Mouse (Mus musculus) heart, embryonic 11.5 days (tissue): Measurements from ENCODE around the gene Cpb1. TPM values are rescaled to one million over a fixed set of nuclear protein-coding genes. Genes with fewer than 3 reads are reported as not detected.

ENCODE experiments used
- ATAC-seq: fragments of 200-750 bp; cut with Nextera tagmentation; replicated peaks from 2 replicates; pipeline ENCODE4 v1.8.0; 2017; ENCODE audit warnings: moderate library complexity; ENCODE audit not compliant: insufficient number of reproducible peaks, low FRiP score, low TSS enrichment
- H3K27ac ChIP-seq: fragments of 300-500 bp; sonication (generic); 2 replicates; pipeline ENCODE4 v1.5.1; 2014; ENCODE audit warnings: mild to moderate bottlenecking, low read depth, low read length
- H3K27me3 ChIP-seq: fragments of 300-500 bp; sonication (generic); 2 replicates; pipeline ENCODE4 v1.6.1; 2014; ENCODE audit warnings: mild to moderate bottlenecking, low read length, mixed read lengths; ENCODE audit not compliant: control insufficient read depth, insufficient read depth
- H3K36me3 ChIP-seq: fragments of 300-500 bp; sonication (generic); 2 replicates; pipeline ENCODE4 v1.6.1; 2014; ENCODE audit warnings: mild to moderate bottlenecking, low read length, moderate library complexity, mixed read lengths; ENCODE audit not compliant: control insufficient read depth, insufficient read depth
- H3K4me1 ChIP-seq: fragments of 300-500 bp; sonication (generic); 2 replicates; pipeline ENCODE4 v1.6.1; 2014; ENCODE audit warnings: low read length; ENCODE audit not compliant: control insufficient read depth, insufficient read depth
- H3K4me2 ChIP-seq: fragments of 300-500 bp; sonication (generic); 2 replicates; pipeline ENCODE4 v1.6.1; 2014; ENCODE audit warnings: mild to moderate bottlenecking, moderate library complexity
- H3K4me3 ChIP-seq: fragments of 300-500 bp; sonication (generic); 2 replicates; pipeline ENCODE4 v1.5.1; 2014; ENCODE audit warnings: low read depth, low read length
- H3K9ac ChIP-seq: fragments of 300-500 bp; sonication (generic); 2 replicates; pipeline ENCODE4 v1.6.1; 2014; ENCODE audit warnings: mild to moderate bottlenecking, low read depth, low read length, moderate library complexity
- H3K9me3 ChIP-seq: fragments of 300-500 bp; sonication (generic); replicated peaks from 2 replicates; pipeline ENCODE4 v1.6.1; 2016; ENCODE audit warnings: low read length; ENCODE audit not compliant: control insufficient read depth
- WGBS: fragments of 180-500 bp; shearing (Covaris S2); extraction: QIAGEN DNeasy Blood & Tissue Kit; methylation state at CpG from one replicate; pipeline ENCODE4 v1.1.7; 2014; ENCODE audit not compliant: insufficient replicate concordance; 5-methylcytosine and 5-hydroxymethylcytosine counted together
- polyA plus RNA-seq: library from polyadenylated mRNA; unstranded; fragments of >200 nt; fragmentation: Nextera tagmentation; extraction: Ambion mirVana; gene quantifications from 2 replicates; pipeline ENCODE4 v1.2.1, GENCODE M21; 2014

Gene Cpb1
- polyA plus RNA-seq, 1 experiment from 2014 or later = not detected

DNA sequence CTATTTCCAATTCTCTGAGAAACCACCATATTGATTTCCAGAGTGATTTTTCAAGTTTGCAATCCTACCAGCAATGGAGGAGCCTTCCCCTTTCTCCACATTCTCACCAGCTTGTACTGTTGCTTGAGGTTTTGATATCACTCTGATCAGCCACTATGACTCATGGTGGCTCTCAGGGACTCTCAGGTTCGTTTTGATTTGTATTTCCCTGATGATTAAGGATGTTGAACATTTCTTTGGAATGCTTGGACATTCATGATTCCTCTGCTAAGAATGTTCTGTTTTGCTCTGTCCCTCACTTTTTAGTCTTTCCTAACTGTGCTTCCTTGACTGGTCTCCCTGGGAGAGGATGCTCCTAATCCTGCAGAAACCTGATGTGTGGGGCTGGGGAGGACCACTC is 6.3 kb upstream of the Cpb1 start:
- H3K4me1 ChIP-seq = no peaks in the 10 kb centered on the region
- no peak overlapping the region for H3K4me2 ChIP-seq
- H3K4me3 ChIP-seq = no peak overlapping the region
- no peaks in the 10 kb centered on the region for H3K36me3 ChIP-seq
- no peaks in the 10 kb centered on the region for H3K27me3 ChIP-seq
- no peak for ATAC-seq
- 41% methylated on average over 1 of the region's 1 CpGs for WGBS
- H3K9ac ChIP-seq = no peak overlapping the region
- H3K9me3 ChIP-seq = no peaks in the 10 kb centered on the region
- H3K27ac ChIP-seq = no peak overlapping the region

DNA sequence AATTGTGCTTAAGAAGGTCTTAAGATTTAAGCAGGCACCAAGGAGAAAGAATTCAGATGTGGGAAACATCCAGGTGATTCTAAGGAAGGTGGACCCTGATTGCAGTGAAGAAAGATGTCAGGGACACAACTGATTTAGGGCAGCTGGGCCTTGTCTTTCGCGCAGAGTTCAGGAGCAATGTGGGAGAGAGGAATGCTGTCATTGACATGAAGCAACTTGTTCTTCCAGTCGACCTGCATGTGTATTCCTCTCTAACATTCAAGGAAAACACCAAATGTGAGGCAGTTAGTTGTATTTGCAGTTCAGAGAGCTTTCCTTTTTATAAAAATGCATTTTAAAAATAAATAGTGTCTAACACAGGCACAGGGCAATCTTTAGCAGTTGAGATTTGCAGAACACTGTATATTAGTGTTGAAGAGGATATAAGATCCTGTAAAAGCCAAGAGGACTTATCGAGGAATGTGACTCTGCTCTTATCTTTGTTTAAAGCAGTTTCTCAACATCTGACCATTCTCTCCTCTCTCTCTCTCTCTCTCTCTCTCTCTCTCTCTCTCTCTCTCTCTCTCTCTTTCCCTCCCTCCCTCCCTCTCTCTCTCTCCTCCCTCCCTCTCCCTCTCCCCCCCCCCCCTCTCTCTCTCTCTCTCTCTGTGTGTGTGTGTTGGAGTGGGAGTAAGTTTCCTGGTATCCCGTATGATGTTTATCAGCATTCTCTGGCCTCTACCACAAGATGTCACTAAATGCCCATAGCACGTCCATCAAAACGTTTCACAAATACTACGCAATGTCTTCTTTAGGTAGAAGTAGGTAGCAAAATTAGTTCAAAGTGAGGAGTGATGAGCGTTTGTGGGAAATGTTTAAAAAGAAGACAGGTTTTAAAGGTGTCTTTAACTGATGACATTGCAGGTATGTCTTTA is 20.7 kb downstream of the Cpb1 start:
- Histone ChIP-seq H3K27ac (no peak overlapping the region), H3K4me1 (0 out of 2 replicates have a peak, but pooled peaks cover 2% of the 10 kb centered on the region), H3K9ac (no peak overlapping the region), H3K9me3 (no peaks in the 10 kb centered on the region), H3K36me3 (no peaks in the 10 kb centered on the region), H3K4me3 (no peak overlapping the region), H3K4me2 (no peak overlapping the region), H3K27me3 (no peaks in the 10 kb centered on the region)
- WGBS = 24% methylated on average over 9 of the region's 9 CpGs
- no peak for ATAC-seq

DNA sequence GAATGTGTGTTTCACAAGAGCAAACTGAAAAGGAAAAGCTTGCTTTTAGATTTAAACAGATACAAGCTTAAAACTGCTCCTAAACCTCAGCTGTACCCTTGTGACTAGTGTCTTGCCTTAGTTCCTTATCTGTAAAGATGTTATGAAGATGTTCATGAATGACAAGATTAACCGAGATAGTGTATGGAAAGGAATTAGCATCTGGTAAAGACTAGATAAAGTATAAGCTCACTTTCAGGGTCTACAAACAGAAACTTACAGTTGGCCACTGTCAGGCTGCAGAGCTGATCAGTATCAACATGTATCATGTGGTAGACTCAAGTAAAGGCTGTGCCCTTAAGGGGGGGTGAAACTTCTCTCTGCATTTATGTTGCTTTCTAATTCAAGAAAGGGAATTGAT is 31.6 kb downstream of the Cpb1 start:
- no peak overlapping the region for H3K9ac ChIP-seq
- no peak for ATAC-seq
- H3K4me3 ChIP-seq = no peak overlapping the region
- 79% methylated on average over 1 of the region's 1 CpGs for WGBS
- H3K4me2 ChIP-seq = no peak overlapping the region
- no peaks in the 10 kb centered on the region for H3K4me1 ChIP-seq
- H3K36me3 ChIP-seq = no peaks in the 10 kb centered on the region
- H3K27me3 ChIP-seq = no peaks in the 10 kb centered on the region
- H3K27ac ChIP-seq = no peak overlapping the region
- H3K9me3 ChIP-seq = no peaks in the 10 kb centered on the region

DNA sequence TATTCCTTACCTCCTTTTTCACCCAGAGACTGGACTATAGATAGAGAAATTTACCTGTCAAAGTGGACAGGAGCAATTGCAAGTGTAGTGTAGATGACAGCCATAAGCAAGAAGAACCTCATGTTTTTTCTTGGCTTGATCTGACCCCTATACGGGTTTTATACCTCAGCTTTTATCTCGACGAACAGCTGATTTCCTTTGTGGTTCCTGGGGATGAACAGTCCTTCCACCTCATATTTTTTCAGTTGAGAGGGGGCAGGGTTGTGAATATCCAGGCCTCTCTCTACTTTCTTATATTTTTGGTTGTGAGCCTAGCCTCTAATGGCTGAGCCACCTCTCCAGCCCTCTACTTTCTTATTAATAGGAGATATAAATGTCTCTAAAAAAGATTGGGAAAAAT is 33.5 kb downstream of the Cpb1 start, which contains the start of gene Cpa3:
Cpa3 (minus strand) TSS at position 132 of the 400 bp plus-strand sequence.
- 70% methylated on average over 3 of the region's 3 CpGs for WGBS
- Histone ChIP-seq H3K4me2 (no peak within 1 kb of the TSS), H3K4me3 (no peak within 1 kb of the TSS), H3K4me1 (no peaks in the 10 kb centered on the region), H3K9me3 (no peaks in the 10 kb centered on the region), H3K27me3 (no peaks in the 10 kb centered on the region), H3K9ac (no peak within 1 kb of the TSS), H3K36me3 (no peaks in the 10 kb centered on the region), H3K27ac (no peak within 1 kb of the TSS)
- no peak for ATAC-seq

DNA sequence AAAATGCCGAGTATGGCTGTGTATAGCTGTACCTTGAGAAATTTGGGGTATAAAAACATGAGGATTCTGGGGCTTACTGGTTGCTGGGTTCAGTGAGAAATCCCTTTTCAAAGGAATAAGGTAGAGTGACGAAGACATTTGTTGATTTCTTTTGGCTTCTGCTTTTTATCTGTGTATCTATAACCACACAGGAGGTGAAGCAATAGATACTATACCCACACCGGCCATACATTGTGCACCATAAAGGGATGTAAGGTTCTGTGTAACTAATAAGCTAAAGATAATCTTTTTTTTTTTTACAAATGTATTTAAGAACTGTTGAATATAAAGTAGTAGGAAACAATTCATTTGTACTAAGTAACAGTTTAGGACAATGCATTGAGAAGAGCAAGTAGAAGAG is 35.8 kb downstream of the Cpb1 start:
- WGBS = 79% methylated on average over 3 of the region's 3 CpGs
- H3K27me3 ChIP-seq = no peaks in the 10 kb centered on the region
- H3K36me3 ChIP-seq = no peaks in the 10 kb centered on the region
- no peak overlapping the region for H3K9ac ChIP-seq
- no peak overlapping the region for H3K27ac ChIP-seq
- H3K4me2 ChIP-seq = no peak overlapping the region
- no peaks in the 10 kb centered on the region for H3K9me3 ChIP-seq
- no peak for ATAC-seq
- no peak overlapping the region for H3K4me3 ChIP-seq
- H3K4me1 ChIP-seq = no peaks in the 10 kb centered on the region

DNA sequence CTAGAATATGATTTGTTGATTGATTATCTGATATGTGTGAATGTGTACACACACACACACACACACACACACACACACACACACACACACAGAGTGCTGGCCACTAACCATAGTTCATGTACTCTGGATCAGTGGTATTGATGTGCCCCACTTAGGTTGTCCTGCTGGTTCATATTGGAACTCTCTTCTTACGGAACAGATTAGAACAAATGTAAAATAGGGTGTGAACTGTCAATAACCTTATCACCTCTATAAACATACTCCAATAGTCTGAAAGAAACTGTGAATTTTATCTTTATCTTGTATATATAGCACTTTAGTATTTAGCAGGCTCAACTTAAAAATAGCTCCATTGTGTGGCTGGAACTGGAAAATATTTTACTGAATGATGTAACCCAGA is 38.6 kb downstream of the Cpb1 start:
- H3K27ac ChIP-seq = no peak overlapping the region
- no peaks in the 10 kb centered on the region for H3K27me3 ChIP-seq
- no peak overlapping the region for H3K9ac ChIP-seq
- WGBS = 37% methylated on average over 1 of the region's 1 CpGs
- ATAC-seq = no peak
- no peaks in the 10 kb centered on the region for H3K9me3 ChIP-seq
- H3K36me3 ChIP-seq = no peaks in the 10 kb centered on the region
- H3K4me1 ChIP-seq = no peaks in the 10 kb centered on the region
- no peak overlapping the region for H3K4me3 ChIP-seq
- no peak overlapping the region for H3K4me2 ChIP-seq

DNA sequence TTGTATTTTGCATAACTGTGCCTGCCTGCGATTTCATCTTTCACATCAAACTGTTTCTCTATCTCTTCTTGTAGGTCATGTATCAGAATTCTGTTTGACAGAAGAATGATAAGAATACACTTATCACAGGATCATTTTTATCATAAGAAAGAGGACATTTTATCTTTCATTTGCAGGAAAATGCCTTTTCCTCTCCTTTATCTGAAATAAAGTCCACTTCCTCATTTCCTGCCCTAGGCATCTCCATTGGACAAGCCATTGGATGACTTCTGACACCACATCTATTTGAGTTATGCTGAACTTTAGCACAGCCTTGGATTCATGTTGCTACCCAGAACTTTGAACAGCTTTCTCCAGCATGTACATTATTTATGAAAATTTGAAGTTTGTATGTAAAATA is 46.5 kb downstream of the Cpb1 start:
- no peak for ATAC-seq
- Histone ChIP-seq H3K4me1 (no peaks in the 10 kb centered on the region), H3K9me3 (no peaks in the 10 kb centered on the region), H3K36me3 (no peaks in the 10 kb centered on the region), H3K9ac (no peak overlapping the region), H3K27me3 (no peaks in the 10 kb centered on the region), H3K27ac (no peak overlapping the region), H3K4me3 (no peak overlapping the region), H3K4me2 (no peak overlapping the region)
- 80% methylated on average over 1 of the region's 1 CpGs for WGBS

DNA sequence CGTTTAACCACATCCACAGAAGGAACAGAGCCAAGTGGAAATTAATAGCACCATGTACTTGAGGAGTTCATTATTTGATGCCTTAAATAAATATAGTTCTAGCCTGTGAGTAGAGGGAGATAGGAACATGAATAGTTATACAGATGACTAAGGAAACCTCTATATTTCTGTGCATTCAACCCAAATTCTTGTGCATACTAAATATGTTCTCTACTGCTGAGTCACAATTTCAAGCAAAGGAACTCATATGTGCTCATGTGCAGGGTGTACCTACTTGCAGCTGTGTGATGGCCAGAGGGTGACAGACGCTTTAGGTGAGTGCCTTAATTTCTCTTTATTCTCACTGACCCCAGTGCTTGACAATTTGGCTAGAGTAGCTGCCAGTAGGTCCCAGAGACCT is 50.1 kb downstream of the Cpb1 start:
- 68% methylated on average over 2 of the region's 2 CpGs for WGBS
- no peak overlapping the region for H3K4me3 ChIP-seq
- H3K36me3 ChIP-seq = no peaks in the 10 kb centered on the region
- H3K27me3 ChIP-seq = no peaks in the 10 kb centered on the region
- no peak overlapping the region for H3K9ac ChIP-seq
- H3K9me3 ChIP-seq = no peaks in the 10 kb centered on the region
- H3K27ac ChIP-seq = no peak overlapping the region
- no peak overlapping the region for H3K4me2 ChIP-seq
- H3K4me1 ChIP-seq = no peaks in the 10 kb centered on the region
- ATAC-seq = no peak
